Mouse (Mus musculus) cortical plate, adult 2 months (tissue): ENCODE measurements around the gene Ccdc40. TPM values are rescaled to one million over a fixed set of nuclear protein-coding genes. Genes with fewer than 3 reads are reported as not detected.
"Not testable (repeated sequence)": the region's sequence is repeated elsewhere in the genome, so short reads cannot be mapped to it uniquely, and the experiment has no call there.

Experiments used
- H3K27ac ChIP-seq: fragments of 200-500 bp; 2 replicates; pipeline ENCODE4 v1.5.1; 2012; ENCODE audit warnings: low read length, control low read depth, inconsistent platforms; ENCODE audit not compliant: insufficient read depth
- H3K4me1 ChIP-seq: fragments of 200-500 bp; 2 replicates; pipeline ENCODE4 v1.6.1; 2011; ENCODE audit warnings: low read length; ENCODE audit not compliant: control insufficient read depth, insufficient read depth
- H3K4me3 ChIP-seq: fragments of 200-500 bp; 2 replicates; pipeline ENCODE4 v1.5.1; 2011; ENCODE audit warnings: mild to moderate bottlenecking, low read length, control low read depth; ENCODE audit not compliant: insufficient read depth
- CTCF ChIP-seq: fragments of 200-500 bp; IDR thresholded peaks from 2 replicates; pipeline ENCODE4 v1.5.1; 2011; ENCODE audit warnings: mild to moderate bottlenecking, control low read depth, low read length; ENCODE audit not compliant: insufficient read depth; ENCODE audit errors: extremely low read depth
- POLR2A ChIP-seq: fragments of 200-500 bp; IDR thresholded peaks from 2 replicates; pipeline ENCODE4 v1.6.1; 2011; ENCODE audit warnings: mild to moderate bottlenecking, low read length, control low read depth; ENCODE audit not compliant: insufficient read depth; ENCODE audit errors: extremely low read depth
- polyA plus RNA-seq: library from polyadenylated mRNA; depleted of rRNA; stranded (reverse); fragments of >200 nt; gene quantifications from 2 replicates; pipeline ENCODE4 v1.2.3, GENCODE M21; 2012

Ccdc40 gene
- polyA plus RNA-seq, 1 experiment, result 1.4 TPM

DNA sequence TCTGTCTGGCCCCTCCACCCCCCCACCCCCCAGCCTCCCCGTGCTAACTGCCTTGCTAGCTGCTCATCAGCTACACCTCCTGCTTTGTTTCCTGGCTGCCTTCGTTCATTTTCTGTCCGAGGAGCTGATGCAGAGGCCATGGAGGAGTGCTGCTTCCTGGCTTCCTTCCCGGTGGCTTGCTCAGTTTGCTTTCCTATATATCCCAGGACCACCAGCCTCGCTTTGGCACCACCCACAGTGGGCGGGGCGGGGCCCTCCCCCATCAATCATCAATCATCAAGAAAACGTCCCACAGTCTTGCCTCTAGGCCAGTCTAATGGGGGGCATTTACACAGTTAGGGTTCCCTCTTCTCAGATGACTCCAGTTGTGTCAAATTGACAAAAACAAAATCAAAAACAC, 8.0 kb downstream of the Ccdc40 start:
- TF ChIP-seq POLR2A, result no peak
- TF ChIP-seq CTCF, result no peak
- Histone ChIP-seq H3K4me3 (no peak overlapping the region), H3K27ac (no peak overlapping the region), H3K4me1 (no peaks in the 10 kb centered on the region)

DNA sequence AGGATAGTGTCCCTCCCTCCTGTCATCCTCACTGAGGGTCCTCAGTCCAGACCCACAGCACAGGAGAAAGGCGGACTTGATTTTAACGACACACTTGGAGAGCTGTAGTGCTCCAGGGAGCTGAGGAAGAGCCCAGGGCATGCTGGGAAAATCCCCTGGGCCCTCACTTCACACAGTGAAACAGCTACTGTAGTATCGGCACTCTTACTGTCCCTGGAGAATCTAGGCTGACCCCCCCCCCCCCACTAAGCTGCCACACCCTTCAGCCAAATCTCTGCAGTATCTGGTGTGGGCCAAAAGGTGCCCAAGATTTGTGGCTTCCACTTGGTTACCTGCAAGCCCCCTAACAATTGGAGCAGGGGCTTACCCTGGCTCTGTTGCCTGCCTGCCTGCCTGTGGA, 8.6 kb downstream of the Ccdc40 start:
- no peaks in the 10 kb centered on the region for H3K4me1 ChIP-seq
- TF ChIP-seq CTCF (no peak), POLR2A (no peak)

GRCm38 (mm10) chr11:119237568-119238304, 9.4 kb downstream of the Ccdc40 start:
- peak overlapping the region; percentile 18; the same call in 1 of the 2 replicates for H3K4me3 ChIP-seq
- no peak overlapping the region for H3K27ac ChIP-seq
- no peak for TF ChIP-seq CTCF
- TF ChIP-seq POLR2A, result 0 out of 2 replicates have a peak, but pooled peaks have one; percentile 9
- H3K4me1 ChIP-seq, result no peaks in the 10 kb centered on the region

More for the DNA sequence above, 8.6 kb downstream of the Ccdc40 start:
- no peak overlapping the region for H3K27ac ChIP-seq
- no peak overlapping the region for H3K4me3 ChIP-seq

DNA sequence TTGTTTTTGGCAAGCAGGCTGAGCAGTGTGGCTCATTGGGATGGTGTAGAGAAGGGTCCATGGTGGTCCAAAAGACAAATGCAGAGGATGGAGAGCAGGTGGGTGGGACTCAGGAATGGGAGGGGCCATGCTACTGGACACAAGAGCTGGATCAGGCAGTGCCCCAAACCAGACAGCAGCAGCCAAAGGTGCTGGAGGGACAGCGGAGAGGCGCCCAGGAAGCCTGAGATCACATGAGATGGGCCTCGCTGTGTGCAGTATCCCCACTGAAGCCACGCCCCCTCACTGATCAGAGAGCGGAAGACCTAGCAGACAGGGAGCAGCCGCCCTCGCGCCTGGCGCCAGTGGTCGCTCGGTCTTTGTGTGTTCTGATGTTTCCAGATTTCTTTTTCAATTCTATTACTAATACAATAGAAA, 9.9 kb downstream of the Ccdc40 start:
- no peak overlapping the region for H3K27ac ChIP-seq
- H3K4me1 ChIP-seq, result no peaks in the 10 kb centered on the region
- peak overlapping the region; percentile 18; the same call in 1 of the 2 replicates for H3K4me3 ChIP-seq
- TF ChIP-seq POLR2A, result no peak
- no peak for TF ChIP-seq CTCF

- Histone ChIP-seq H3K4me3 (no peak overlapping the region), H3K4me1 (no peaks in the 10 kb centered on the region), H3K27ac (no peak overlapping the region)
- no peak for TF ChIP-seq CTCF
- TF ChIP-seq POLR2A, result no peak
Observed at GRCm38 (mm10) chr11:119239480-119239879, 11.1 kb downstream of the Ccdc40 start.

GRCm38 (mm10) chr11:119245543-119245942, 17.2 kb downstream of the Ccdc40 start:
- not testable (repeated sequence) for H3K4me1 ChIP-seq, H3K27ac ChIP-seq, H3K4me3 ChIP-seq

- Histone ChIP-seq H3K4me3 (no peak overlapping the region), H3K4me1 (0 out of 2 replicates have a peak, but pooled peaks cover 1% of the 10 kb centered on the region), H3K27ac (no peak overlapping the region)
- TF ChIP-seq POLR2A (no peak), CTCF (0 out of 2 replicates have a peak, but pooled peaks have one; percentile 32)
Observed at GRCm38 (mm10) chr11:119249011-119249410, 20.6 kb downstream of the Ccdc40 start.

- TF ChIP-seq CTCF (no peak), POLR2A (no peak)
- no peak overlapping the region for H3K27ac ChIP-seq
- no peak overlapping the region for H3K4me3 ChIP-seq
- 0 out of 2 replicates have a peak, but pooled peaks cover 1% of the 10 kb centered on the region for H3K4me1 ChIP-seq
Observed at GRCm38 (mm10) chr11:119250998-119251397, 22.6 kb downstream of the Ccdc40 start.

DNA sequence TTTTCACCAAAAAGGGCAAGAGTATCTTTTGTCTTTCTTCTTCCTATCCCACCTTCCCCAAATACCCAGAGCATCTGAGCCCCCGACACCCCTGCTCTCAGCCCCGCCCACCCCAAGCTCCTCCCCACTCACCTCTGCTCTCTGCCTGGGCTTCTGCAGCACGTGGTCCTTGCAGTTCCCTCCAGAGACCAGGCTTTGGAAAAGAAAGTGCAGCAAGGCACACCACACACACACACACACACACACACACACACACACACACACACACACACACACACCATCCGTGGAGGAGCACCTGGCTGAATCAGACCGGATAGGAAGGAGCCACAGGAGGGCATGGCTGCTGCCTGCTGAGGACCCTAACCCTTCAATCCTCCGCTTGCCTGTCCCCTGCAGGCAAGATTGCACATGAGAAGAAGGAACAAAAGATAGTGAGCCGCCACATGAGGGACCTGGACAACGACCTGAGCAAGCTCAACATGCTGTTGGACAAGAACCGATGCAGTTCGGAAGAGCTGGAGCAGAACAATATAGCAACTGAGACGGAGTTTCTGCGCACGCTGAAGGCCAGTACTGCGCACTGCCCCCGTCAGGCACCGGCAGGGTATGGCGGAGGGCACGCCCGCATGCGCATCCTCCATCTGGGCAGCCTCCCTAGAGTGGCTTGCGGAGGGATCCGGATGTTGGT, 24.6 kb downstream of the Ccdc40 start:
- no peak overlapping the region for H3K4me3 ChIP-seq

DNA sequence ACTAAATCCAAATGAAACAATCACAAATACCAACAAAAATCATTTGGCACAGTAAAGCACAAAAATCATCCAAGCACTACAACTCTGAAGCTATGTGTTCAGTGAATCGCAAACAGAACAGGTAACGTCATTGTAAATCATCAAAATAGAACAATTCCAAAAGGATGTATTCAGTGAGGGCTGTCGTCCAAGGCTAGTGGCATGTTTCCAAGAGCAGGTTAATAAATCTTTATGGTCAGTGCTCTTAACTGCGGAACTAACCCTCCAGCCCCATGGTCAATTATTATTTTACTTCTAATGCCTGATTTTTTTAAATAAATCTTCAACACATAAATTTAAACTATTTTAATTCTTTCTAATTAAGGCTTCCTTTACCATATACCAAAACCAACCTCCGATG, 28.2 kb downstream of the Ccdc40 start:
- not testable (repeated sequence) for H3K27ac ChIP-seq, H3K4me3 ChIP-seq, H3K4me1 ChIP-seq

More for the DNA sequence above, 24.6 kb downstream of the Ccdc40 start:
- H3K27ac ChIP-seq, result no peak overlapping the region
- TF ChIP-seq POLR2A, result no peak
- TF ChIP-seq CTCF, result peak; percentile 48
- 0 out of 2 replicates have a peak, but pooled peaks cover 1% of the 10 kb centered on the region for H3K4me1 ChIP-seq
